26 mouse cellular contexts compared by ENCODE assay signal in the genomic region with DNA sequence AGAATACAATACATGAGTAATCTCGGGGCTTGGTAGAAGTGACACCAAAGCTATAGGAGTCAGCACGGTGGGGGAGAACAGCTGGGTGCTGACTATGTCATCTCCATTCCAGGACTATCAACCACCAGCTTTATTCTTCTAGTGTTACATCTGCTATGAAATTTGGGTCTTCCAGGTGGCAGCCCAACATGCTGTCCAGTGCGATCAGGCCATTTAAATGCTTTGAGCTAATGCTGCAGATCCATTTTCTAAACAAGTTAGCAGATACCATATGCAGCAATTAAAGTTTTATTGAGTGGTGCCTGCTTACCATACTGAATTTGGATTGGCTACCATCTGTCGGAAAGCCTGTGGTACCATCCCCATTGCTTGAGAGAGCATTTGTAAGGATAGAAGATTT.
A peak's percentile ranks its signal among the peaks of the same experiment; 100 is the strongest.
DNase-seq lines count a peak whose midpoint lies in the region; ATAC-seq and TF ChIP-seq lines count a peak whose summit lies in the region.
"Had no signal": no experiment of that assay in that cellular context is flagged by ENCODE, and none has a peak within 500 bp of the region (broad histone marks: within the 10 kb centered on the region; RNA-seq: fewer than 3 reads in every experiment).

No protein-coding gene starts in this region.

- H3K36me3 ChIP-seq in hindbrain, embryonic 16.5 days (ENCODE audit: control insufficient read depth, insufficient read depth, low read length), result no peaks in the 10 kb centered on the region
- no peaks in the 10 kb centered on the region for H3K36me3 ChIP-seq in hindbrain, embryonic 12.5 days
- no peaks in the 10 kb centered on the region for H3K36me3 ChIP-seq in midbrain, embryonic 16.5 days (ENCODE audit: control insufficient read depth, insufficient read depth, low read length)
- no peaks in the 10 kb centered on the region for H3K36me3 ChIP-seq in midbrain, embryonic 10.5 days
- no peaks in the 10 kb centered on the region for H3K36me3 ChIP-seq in forebrain, postnatal 0 days (ENCODE audit: insufficient read depth)
- H3K36me3 ChIP-seq in lung, postnatal 0 days (ENCODE audit: insufficient read depth, low read length), result no peaks in the 10 kb centered on the region
- H3K36me3 ChIP-seq: embryonic facial prominence, embryonic 10.5 days; hindbrain, embryonic 15.5 days; limb, embryonic 15.5 days; midbrain, embryonic 15.5 days; neural tube, embryonic 13.5 days; stomach, embryonic 15.5 days had no signal

- WGBS in hindbrain, embryonic 16.5 days, result 62% methylated on average over 4 of the region's 4 CpGs
- 64% methylated on average over 4 of the region's 4 CpGs for WGBS in hindbrain, embryonic 12.5 days
- WGBS in midbrain, embryonic 16.5 days, result 78% methylated on average over 4 of the region's 4 CpGs
- WGBS in midbrain, embryonic 10.5 days, result 80% methylated on average over 4 of the region's 4 CpGs
- 46% methylated on average over 4 of the region's 4 CpGs for WGBS in forebrain, postnatal 0 days
- WGBS in lung, postnatal 0 days, result 63% methylated on average over 4 of the region's 4 CpGs

- H3K27ac ChIP-seq in hindbrain, embryonic 16.5 days (ENCODE audit: low read depth, low read length), result no peak overlapping the region
- no peak overlapping the region for H3K27ac ChIP-seq in hindbrain, embryonic 12.5 days
- H3K27ac ChIP-seq in midbrain, embryonic 16.5 days (ENCODE audit: low read length), result peak overlapping the region; percentile 0; the same call in 1 of the 2 replicates
- no peak overlapping the region for H3K27ac ChIP-seq in midbrain, embryonic 10.5 days (replicated peaks)
- peak overlapping the region; percentile 73 for H3K27ac ChIP-seq in forebrain, postnatal 0 days (ENCODE audit: low read depth, low read length)
- no peak overlapping the region for H3K27ac ChIP-seq in lung, postnatal 0 days (ENCODE audit: low read length)
- H3K27ac ChIP-seq: embryonic facial prominence, embryonic 10.5 days; hindbrain, embryonic 15.5 days; limb, embryonic 15.5 days; liver, embryonic 14.5 days; midbrain, embryonic 15.5 days; stomach, embryonic 15.5 days had no signal

- no peak overlapping the region for H3K4me2 ChIP-seq in hindbrain, embryonic 16.5 days (ENCODE audit: low read length)
- H3K4me2 ChIP-seq in hindbrain, embryonic 12.5 days (replicated peaks), result no peak overlapping the region
- H3K4me2 ChIP-seq in midbrain, embryonic 16.5 days (ENCODE audit: low read length), result no peak overlapping the region
- H3K4me2 ChIP-seq in forebrain, postnatal 0 days (ENCODE audit: low read depth), result no peak overlapping the region
- no peak overlapping the region for H3K4me2 ChIP-seq in lung, postnatal 0 days (replicated peaks; ENCODE audit: low read depth, low read length)
- H3K4me2 ChIP-seq: heart, embryonic 11.5 days; hindbrain, embryonic 15.5 days; limb, embryonic 15.5 days; lung, embryonic 14.5 days; midbrain, embryonic 15.5 days; neural tube, embryonic 13.5 days; stomach, embryonic 15.5 days had no signal

- no peak for DNase-seq in midbrain, embryonic 10.5 days (ENCODE audit: low spot score)
- peak; percentile 69 for DNase-seq in forebrain, postnatal 0 days
- no peak for DNase-seq in lung, postnatal 0 days (ENCODE audit: low spot score)
- DNase-seq in heart, postnatal 10 days, result no peak
- DNase-seq: adrenal gland, adult 2 months; cerebellum, adult 8-10 months; gastrocnemius, postnatal 14 days; heart, adult 11 months; kidney, postnatal 25 days; lung, postnatal 36 days; right cerebral cortex, adult 18-20 months; thymus, postnatal 36 days had no signal

- no peaks in the 10 kb centered on the region for H3K27me3 ChIP-seq in hindbrain, embryonic 16.5 days (replicated peaks; ENCODE audit: control insufficient read depth, insufficient read depth, low read length)
- no peaks in the 10 kb centered on the region for H3K27me3 ChIP-seq in hindbrain, embryonic 12.5 days
- H3K27me3 ChIP-seq in midbrain, embryonic 16.5 days (ENCODE audit: control insufficient read depth, insufficient read depth, low read depth, low read length), result no peaks in the 10 kb centered on the region
- H3K27me3 ChIP-seq in midbrain, embryonic 10.5 days (ENCODE audit: low read depth, poor library complexity, severe bottlenecking), result no peaks in the 10 kb centered on the region
- H3K27me3 ChIP-seq in forebrain, postnatal 0 days (ENCODE audit: insufficient read depth, low read length), result no peaks in the 10 kb centered on the region
- H3K27me3 ChIP-seq in lung, postnatal 0 days (replicated peaks; ENCODE audit: insufficient read depth, low read length), result no peaks in the 10 kb centered on the region
- H3K27me3 ChIP-seq: hindbrain, embryonic 15.5 days; limb, embryonic 15.5 days; midbrain, embryonic 15.5 days; neural tube, embryonic 13.5 days; stomach, embryonic 15.5 days had no signal

- ATAC-seq in hindbrain, embryonic 16.5 days, result 0 out of 2 replicates have a peak, but pooled peaks have one; percentile 40
- no peak for ATAC-seq in hindbrain, embryonic 12.5 days (ENCODE audit: low FRiP score)
- ATAC-seq in midbrain, embryonic 16.5 days, result no peak
- ATAC-seq in forebrain, postnatal 0 days, result peak; percentile 28
- ATAC-seq in lung, postnatal 0 days, result no peak
- ATAC-seq: intestine, embryonic 16.5 days had no signal

- no peak for TF ChIP-seq CTCF in forebrain, postnatal 0 days (IDR thresholded peaks at IDR 0.05; ENCODE audit: low read depth)
- TF ChIP-seq CTCF in lung, postnatal 0 days (IDR thresholded peaks at IDR 0.05), result no peak

- H3K4me1 ChIP-seq in hindbrain, embryonic 16.5 days (ENCODE audit: control insufficient read depth, insufficient read depth, low read depth, low read length), result no peaks in the 10 kb centered on the region
- H3K4me1 ChIP-seq in hindbrain, embryonic 12.5 days, result peaks cover 6% of the 10 kb centered on the region
- peaks cover 7% of the 10 kb centered on the region for H3K4me1 ChIP-seq in midbrain, embryonic 16.5 days (ENCODE audit: control insufficient read depth, insufficient read depth, low read length)
- peaks cover 7% of the 10 kb centered on the region for H3K4me1 ChIP-seq in midbrain, embryonic 10.5 days
- peaks cover 19% of the 10 kb centered on the region for H3K4me1 ChIP-seq in forebrain, postnatal 0 days (ENCODE audit: insufficient read depth)
- H3K4me1 ChIP-seq in lung, postnatal 0 days (ENCODE audit: insufficient read depth, low read depth, low read length), result no peaks in the 10 kb centered on the region
- H3K4me1 ChIP-seq: limb, embryonic 15.5 days; stomach, embryonic 15.5 days had no signal

- intact Hi-C loops in heart, postnatal 10 days (cut with DNase I), result no loop called here

- no peak for TF ChIP-seq EP300 in lung, postnatal 0 days (IDR thresholded peaks at IDR 0.05)

- no peak overlapping the region for H3K4me3 ChIP-seq in hindbrain, embryonic 16.5 days (ENCODE audit: low read length)
- no peak overlapping the region for H3K4me3 ChIP-seq in hindbrain, embryonic 12.5 days
- H3K4me3 ChIP-seq in midbrain, embryonic 16.5 days (ENCODE audit: low read depth, low read length), result no peak overlapping the region
- H3K4me3 ChIP-seq in midbrain, embryonic 10.5 days, result no peak overlapping the region
- H3K4me3 ChIP-seq in forebrain, postnatal 0 days (ENCODE audit: low read depth, low read length), result no peak overlapping the region
- H3K4me3 ChIP-seq in lung, postnatal 0 days (ENCODE audit: low read depth, low read length), result no peak overlapping the region
- H3K4me3 ChIP-seq: embryonic facial prominence, embryonic 10.5 days; hindbrain, embryonic 15.5 days; limb, embryonic 15.5 days; midbrain, embryonic 15.5 days; myocyte; neural tube, embryonic 13.5 days; stomach, embryonic 15.5 days had no signal

- no peak overlapping the region for H3K9ac ChIP-seq in hindbrain, embryonic 16.5 days (ENCODE audit: low read depth, low read length)
- no peak overlapping the region for H3K9ac ChIP-seq in hindbrain, embryonic 12.5 days
- no peak overlapping the region for H3K9ac ChIP-seq in midbrain, embryonic 16.5 days (ENCODE audit: low read depth, low read length)
- H3K9ac ChIP-seq in forebrain, postnatal 0 days, result no peak overlapping the region
- no peak overlapping the region for H3K9ac ChIP-seq in lung, postnatal 0 days (replicated peaks; ENCODE audit: low read depth)
- H3K9ac ChIP-seq: hindbrain, embryonic 15.5 days; limb, embryonic 15.5 days; liver, embryonic 14.5 days; lung, embryonic 14.5 days; midbrain, embryonic 15.5 days; neural tube, embryonic 13.5 days; stomach, embryonic 15.5 days had no signal

- no peaks in the 10 kb centered on the region for H3K9me3 ChIP-seq in hindbrain, embryonic 16.5 days (ENCODE audit: control insufficient read depth, low read length)
- H3K9me3 ChIP-seq in hindbrain, embryonic 12.5 days (replicated peaks), result no peaks in the 10 kb centered on the region
- no peaks in the 10 kb centered on the region for H3K9me3 ChIP-seq in midbrain, embryonic 16.5 days (replicated peaks; ENCODE audit: control insufficient read depth, low read length, poor library complexity, severe bottlenecking)
- no peaks in the 10 kb centered on the region for H3K9me3 ChIP-seq in midbrain, embryonic 10.5 days (replicated peaks)
- no peaks in the 10 kb centered on the region for H3K9me3 ChIP-seq in forebrain, postnatal 0 days (ENCODE audit: low read length)
- no peaks in the 10 kb centered on the region for H3K9me3 ChIP-seq in lung, postnatal 0 days (ENCODE audit: low read length)
- H3K9me3 ChIP-seq: embryonic facial prominence, embryonic 10.5 days; hindbrain, embryonic 15.5 days; limb, embryonic 15.5 days; midbrain, embryonic 15.5 days; neural tube, embryonic 13.5 days; stomach, embryonic 15.5 days had no signal

Comparison
In these comparisons a context has a peak if more than half of its experiments do, and no peak if none do; other contexts are left out.
1. ATAC-seq: peak in hindbrain, embryonic 16.5 days (single experiment) and forebrain, postnatal 0 days (single experiment); none in hindbrain, embryonic 12.5 days (single experiment), midbrain, embryonic 16.5 days (single experiment) and lung, postnatal 0 days (single experiment).
2. H3K27ac ChIP-seq: peak in midbrain, embryonic 16.5 days (single experiment) and forebrain, postnatal 0 days (single experiment); none in hindbrain, embryonic 16.5 days (single experiment), hindbrain, embryonic 12.5 days (single experiment), midbrain, embryonic 10.5 days (single experiment) and lung, postnatal 0 days (single experiment).